Mouse (Mus musculus) brain, embryonic 14.5 days (tissue): ENCODE measurements at regions not wholly inside any gene's neighbourhood (a gene's known extent, or its start where the extent isn't known, plus 50 kb on each side); places are given as distances from the start of the nearest gene placed in this dataset.

Experiments
- CTCF ChIP-seq: fragments of 200-500 bp; IDR thresholded peaks from 2 replicates; pipeline ENCODE4 v1.5.1; 2012; ENCODE audit warnings: inconsistent platforms, mild to moderate bottlenecking, moderate library complexity, borderline replicate concordance; ENCODE audit not compliant: insufficient read depth, insufficient read length; ENCODE audit errors: extremely low read depth
- POLR2A ChIP-seq: fragments of 200-500 bp; IDR thresholded peaks from 2 replicates; pipeline ENCODE4 v1.6.1; 2012; ENCODE audit warnings: mild to moderate bottlenecking, inconsistent platforms, borderline replicate concordance; ENCODE audit not compliant: poor library complexity, insufficient read depth, insufficient read length, severe bottlenecking; ENCODE audit errors: extremely low read depth

- no peak for TF ChIP-seq CTCF
- no peak for TF ChIP-seq POLR2A
These were observed 193.5 kb upstream of the Lrfn2 start for GRCm38 (mm10) chr17:48738708-48739107.
